Mouse (Mus musculus) embryonic facial prominence, embryonic 12.5 days (tissue): ENCODE data around the gene Gm21149. TPM values are rescaled to one million over a fixed set of nuclear protein-coding genes. Genes with fewer than 3 reads are reported as not detected.
"Not testable (repeated sequence)": the region's sequence is repeated elsewhere in the genome, so short reads cannot be mapped to it uniquely, and the experiment has no call there.

Experiments
- ATAC-seq: fragments of 200-750 bp; cut with Nextera tagmentation; 2 replicates; pipeline ENCODE4 v1.8.0; 2017; ENCODE audit not compliant: insufficient number of reproducible peaks, insufficient read depth, low FRiP score, low TSS enrichment
- H3K27ac ChIP-seq: fragments of 300-500 bp; sonication (generic); 2 replicates; pipeline ENCODE4 v1.5.1; 2016; ENCODE audit warnings: mild to moderate bottlenecking
- H3K27me3 ChIP-seq: fragments of 300-500 bp; sonication (generic); 2 replicates; pipeline ENCODE4 v1.6.1; 2016; ENCODE audit warnings: mild to moderate bottlenecking, moderate library complexity
- H3K36me3 ChIP-seq: fragments of 300-500 bp; sonication (generic); 2 replicates; pipeline ENCODE4 v1.6.1; 2016; ENCODE audit warnings: mild to moderate bottlenecking
- H3K4me1 ChIP-seq: fragments of 300-500 bp; sonication (generic); 2 replicates; pipeline ENCODE4 v1.6.1; 2016
- H3K4me2 ChIP-seq: fragments of 300-500 bp; sonication (generic); replicated peaks from 2 replicates; pipeline ENCODE4 v1.6.1; 2016; ENCODE audit warnings: mild to moderate bottlenecking, moderate library complexity
- H3K4me3 ChIP-seq: fragments of 300-500 bp; sonication (generic); 2 replicates; pipeline ENCODE4 v1.5.1; 2016; ENCODE audit warnings: mild to moderate bottlenecking
- H3K9ac ChIP-seq: fragments of 300-500 bp; sonication (generic); 2 replicates; pipeline ENCODE4 v1.6.1; 2016; ENCODE audit warnings: mild to moderate bottlenecking, moderate library complexity
- H3K9me3 ChIP-seq: fragments of 300-500 bp; sonication (generic); 2 replicates; pipeline ENCODE4 v1.6.1; 2016; ENCODE audit warnings: mild to moderate bottlenecking, moderate library complexity
- WGBS: fragments of 180-500 bp; shearing (Covaris S2); methylation state at CpG from one replicate; pipeline ENCODE4 v1.1.7; 2016; 5-methylcytosine and 5-hydroxymethylcytosine counted together
- polyA plus RNA-seq: library from polyadenylated mRNA; unstranded; fragments of >200 nt; fragmentation: Nextera tagmentation; extraction: Ambion mirVana; gene quantifications from 2 replicates; pipeline ENCODE4 v1.2.1, GENCODE M21; 2016

Gene Gm21149
- polyA plus RNA-seq, 1 experiment from 2014 or later = not detected

DNA sequence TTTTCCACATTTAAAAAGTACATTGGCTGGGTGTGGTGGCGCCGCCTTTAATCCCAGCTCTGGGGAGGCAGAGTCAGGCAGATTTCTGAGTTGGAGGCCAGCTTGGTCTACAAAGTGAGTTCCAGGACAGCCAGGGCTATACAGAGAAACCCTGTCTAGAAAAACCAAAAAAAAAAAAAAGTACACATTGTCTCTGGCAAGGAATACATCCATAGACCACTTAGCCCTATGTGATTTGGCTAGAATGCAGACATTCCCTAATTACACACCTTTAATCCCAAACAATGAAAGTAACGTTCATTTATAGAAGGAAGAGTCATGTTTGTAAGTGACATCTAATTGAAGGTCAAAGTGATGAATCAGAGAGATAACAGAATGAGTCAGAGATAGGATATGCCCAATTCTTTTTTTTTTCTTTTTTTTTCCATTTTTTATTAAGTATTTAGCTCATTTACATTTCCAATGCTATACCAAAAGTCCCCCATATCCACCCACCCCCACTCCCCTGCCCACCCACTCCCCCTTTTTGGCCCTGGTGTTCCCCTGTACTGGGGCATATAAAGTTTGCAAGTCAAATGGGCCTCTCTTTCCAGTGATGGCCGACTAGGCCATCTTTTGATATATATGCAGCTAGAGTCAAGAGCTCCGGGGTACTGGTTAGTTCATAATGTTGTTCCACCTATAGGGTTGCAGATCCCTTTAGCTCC, 18.3 kb downstream of the Gm21149 start:
- H3K4me1 ChIP-seq, ATAC-seq, H3K36me3 ChIP-seq, H3K4me2 ChIP-seq, H3K27me3 ChIP-seq, H3K27ac ChIP-seq, H3K9ac ChIP-seq, H3K4me3 ChIP-seq: not testable (repeated sequence)
- peaks cover 22% of the 10 kb centered on the region; the same call in 1 of the 2 replicates for H3K9me3 ChIP-seq
- 80% methylated on average over 3 of the region's 5 CpGs for WGBS

Other genes with a start within 250 kb of the Gm21149 start
- gene Gm21190, start 52.7 kb upstream of the Gm21149 start, polyA plus RNA-seq = not detected in 2 replicates
- gene Gm21083, start 100.8 kb upstream of the Gm21149 start, polyA plus RNA-seq = not detected in 2 replicates
- not detected in 2 replicates for gene Speer4d, start 142.5 kb upstream of the Gm21149 start, polyA plus RNA-seq
- gene 4930572O03Rik, start 180.5 kb upstream of the Gm21149 start, polyA plus RNA-seq = not detected in 2 replicates
- gene Speer4c, start 237.7 kb upstream of the Gm21149 start, polyA plus RNA-seq = not detected in 2 replicates